Mouse (Mus musculus): Measurements from ENCODE around the gene Stard13. TPM values are rescaled to one million over a fixed set of nuclear protein-coding genes. Genes with fewer than 3 reads are reported as not detected.

Stard13 gene
- total RNA-seq, 4 experiments from 2014 or later: 12.5 to 17.0 (median 14.7) TPM

DNA sequence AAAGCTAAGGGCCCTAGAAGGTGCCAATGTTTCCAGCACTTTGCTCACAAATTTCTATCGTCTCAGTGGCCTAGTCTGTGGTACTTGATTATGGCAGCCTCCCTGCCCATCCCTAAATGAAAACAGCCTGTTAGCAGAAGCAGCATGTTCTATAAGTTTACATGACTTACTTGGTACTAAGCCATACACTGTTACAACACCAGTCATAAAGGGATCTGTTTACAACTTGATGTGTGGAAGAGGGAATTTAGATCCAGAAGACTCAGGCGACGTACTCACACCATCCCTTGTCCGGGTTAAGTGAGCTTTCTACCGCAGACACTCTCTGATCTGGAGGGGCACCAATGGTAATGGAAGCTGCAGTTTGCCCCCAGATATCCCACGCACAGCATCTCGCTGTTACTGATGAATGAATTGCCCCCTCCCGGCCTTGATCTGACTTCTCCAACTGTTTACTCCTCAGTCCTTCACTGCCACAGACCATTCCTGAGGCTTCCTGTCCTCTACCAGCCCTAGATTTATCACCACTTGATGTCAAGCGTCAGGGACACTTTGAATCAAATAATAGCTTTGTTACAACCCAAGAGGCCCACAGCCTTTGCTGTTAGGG, 53.4 kb downstream of the Stard13 start:
- DNase-seq: no peak

- DNase-seq: no peak
Measured at GRCm38 (mm10) chr5:151177171-151177570, 56.5 kb downstream of the Stard13 start.

DNA sequence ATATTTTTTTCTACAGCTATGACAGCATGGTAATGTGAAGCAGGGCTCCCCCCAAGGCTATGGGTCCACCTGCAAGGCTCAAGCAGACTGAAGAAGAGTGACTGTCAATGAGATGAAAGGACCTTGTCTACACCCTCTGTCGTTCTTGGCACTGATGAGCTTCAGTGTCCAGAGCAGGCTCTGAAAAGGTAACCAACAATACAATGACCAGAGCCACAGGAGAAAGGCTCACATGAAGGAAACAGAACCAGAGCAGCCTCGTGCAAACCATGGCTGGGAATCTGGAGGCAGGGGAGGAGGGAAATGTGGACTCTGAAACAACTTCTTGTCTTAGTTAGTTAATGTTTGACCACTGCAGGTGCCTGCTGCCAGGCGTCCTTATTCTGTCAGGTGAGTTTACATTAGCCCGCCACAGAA, 57.7 kb downstream of the Stard13 start:
- DNase-seq: no peak

- no peak for DNase-seq
Measured at GRCm38 (mm10) chr5:151174485-151175460, 58.9 kb downstream of the Stard13 start.

GRCm38 (mm10) chr5:151173774-151174173, 59.9 kb downstream of the Stard13 start:
- DNase-seq: no peak

DNA sequence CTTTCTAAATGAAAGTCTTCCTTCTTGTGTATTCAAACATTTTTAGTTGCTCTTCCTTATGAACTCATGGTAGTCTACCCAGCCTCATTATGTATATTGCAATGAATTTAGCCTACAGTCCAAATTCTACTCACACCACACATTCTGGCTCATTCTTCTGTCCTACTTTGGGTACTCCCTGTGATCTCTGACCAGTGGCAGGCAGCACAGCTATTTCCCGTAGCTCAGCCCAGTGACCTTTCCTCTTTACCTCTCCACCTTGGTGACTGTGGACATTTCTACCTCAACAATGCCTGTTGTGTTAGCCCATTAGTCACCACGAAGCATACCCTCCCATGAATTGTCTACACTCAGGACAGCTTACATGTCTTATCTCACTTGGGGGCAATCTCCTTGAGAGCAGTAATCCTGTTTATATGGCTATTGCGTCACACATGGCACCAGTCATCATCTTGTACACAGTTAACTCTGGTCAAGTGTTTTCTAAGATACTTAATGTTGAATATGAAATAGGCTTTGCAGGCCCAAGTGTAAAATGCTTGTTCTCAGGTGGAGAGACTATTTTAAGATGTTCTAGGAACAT, 63.4 kb downstream of the Stard13 start:
- no peak for DNase-seq

- no peak for DNase-seq
Measured at GRCm38 (mm10) chr5:151168191-151168590, 65.4 kb downstream of the Stard13 start.

DNA sequence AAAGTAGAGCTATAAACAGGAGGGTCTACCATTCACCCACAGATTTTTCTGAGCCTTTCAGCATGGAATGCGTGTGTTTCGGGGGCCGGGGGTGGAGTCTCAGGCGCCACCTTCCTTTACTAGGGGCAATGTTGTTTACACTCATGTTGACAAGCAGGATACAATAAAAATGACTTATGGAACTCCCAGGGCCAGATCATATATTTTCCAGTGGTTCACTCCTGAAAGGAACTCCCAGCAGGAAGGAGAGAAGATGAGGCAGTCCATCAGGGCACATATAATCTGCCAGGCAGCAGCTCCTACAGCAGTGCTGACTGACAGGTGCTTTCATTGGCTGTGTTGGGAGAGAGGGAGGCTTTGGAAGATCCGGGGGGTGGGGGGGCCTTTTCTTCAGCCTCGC, 66.0 kb downstream of the Stard13 start:
- DNase-seq: no peak

DNA sequence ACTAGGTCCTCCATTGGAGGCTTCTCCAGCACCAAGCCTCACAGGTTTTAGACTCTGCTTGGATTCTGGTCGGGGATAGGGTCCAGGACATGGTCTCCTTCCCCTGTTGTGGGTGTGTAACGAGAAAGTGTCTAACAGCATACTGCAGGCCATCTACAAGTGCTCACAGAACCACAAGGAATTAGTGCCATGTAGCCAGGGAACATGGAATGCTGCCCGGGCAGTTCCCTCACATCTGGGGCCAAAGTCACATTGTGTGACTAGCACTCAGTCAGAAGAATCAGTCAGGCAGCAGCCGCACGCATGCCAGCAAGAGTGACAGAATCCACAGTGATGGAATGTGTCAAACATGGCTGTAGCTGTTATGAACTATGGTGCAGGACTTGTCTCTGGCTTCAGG, 67.4 kb downstream of the Stard13 start:
- no peak for DNase-seq

- DNase-seq: no peak
Measured at GRCm38 (mm10) chr5:151165381-151166016, 68.1 kb downstream of the Stard13 start.

- DNase-seq: no peak
Measured at GRCm38 (mm10) chr5:151164815-151165214, 68.8 kb downstream of the Stard13 start.

GRCm38 (mm10) chr5:151162642-151163041, 71.0 kb downstream of the Stard13 start:
- DNase-seq: no peak

GRCm38 (mm10) chr5:151155247-151155646, 78.4 kb downstream of the Stard13 start:
- DNase-seq: no peak

DNA sequence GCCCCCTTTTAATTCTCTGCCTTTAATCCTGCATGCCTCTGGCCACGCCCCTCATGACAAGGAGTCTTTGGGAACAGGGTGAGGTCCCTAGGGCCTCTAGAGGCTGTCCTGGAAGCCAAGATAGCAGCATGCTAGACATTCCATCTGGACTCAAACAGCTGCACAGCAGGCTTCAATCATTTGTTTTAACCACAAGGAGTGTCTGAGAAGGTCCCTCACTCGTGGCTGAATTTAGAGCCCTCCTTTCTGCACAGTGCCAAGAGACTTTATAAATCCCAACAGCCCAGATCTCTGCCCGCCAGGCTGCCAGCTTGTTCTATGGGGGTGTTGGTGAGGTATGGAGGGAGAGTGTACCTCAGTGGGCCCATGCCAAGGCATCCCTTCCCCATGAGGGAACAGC, 78.9 kb downstream of the Stard13 start:
- no peak for DNase-seq

- DNase-seq: no peak
Measured at GRCm38 (mm10) chr5:151154030-151154429, 79.6 kb downstream of the Stard13 start.

- no peak for DNase-seq
Measured at GRCm38 (mm10) chr5:151151549-151151948, 82.1 kb downstream of the Stard13 start.

DNA sequence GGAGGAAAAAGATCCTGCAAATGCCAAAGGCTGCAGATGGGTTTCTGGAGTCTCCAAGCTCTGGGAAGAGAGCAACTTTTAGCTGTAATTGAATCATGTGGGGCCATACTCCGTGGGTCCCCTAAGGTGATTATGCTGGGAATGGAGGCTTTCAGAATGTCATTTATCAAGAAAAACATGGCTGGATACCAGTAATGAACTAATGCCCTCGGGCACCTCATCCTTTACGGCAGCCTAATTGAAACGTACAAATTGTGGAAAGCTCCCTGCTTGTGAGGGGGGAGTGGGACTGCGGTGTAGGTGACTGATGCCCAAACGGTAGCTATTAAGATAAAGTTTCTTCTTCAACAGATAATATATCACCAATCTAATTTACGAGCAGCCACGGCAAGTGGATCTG, 84.1 kb downstream of the Stard13 start:
- no peak for DNase-seq

DNA sequence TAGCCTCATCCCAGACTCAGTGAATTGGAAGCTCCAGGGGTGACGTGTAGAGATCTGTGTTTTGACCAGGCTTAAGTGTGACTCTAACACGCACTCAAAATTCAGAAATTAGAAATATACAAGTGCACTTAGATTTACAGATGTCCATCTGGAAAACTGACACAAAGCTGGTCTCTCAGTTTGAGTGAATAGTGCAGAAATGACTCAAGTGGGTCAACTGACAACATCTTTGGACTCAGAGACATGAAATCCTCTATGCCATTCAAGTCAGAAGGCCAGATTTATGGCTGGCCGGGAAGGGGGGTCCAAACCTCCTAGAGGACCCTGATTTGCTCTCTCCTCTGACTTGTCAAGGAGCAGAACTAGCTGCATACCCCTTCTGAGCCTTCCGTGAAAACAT, 85.6 kb downstream of the Stard13 start:
- DNase-seq: no peak

DNA sequence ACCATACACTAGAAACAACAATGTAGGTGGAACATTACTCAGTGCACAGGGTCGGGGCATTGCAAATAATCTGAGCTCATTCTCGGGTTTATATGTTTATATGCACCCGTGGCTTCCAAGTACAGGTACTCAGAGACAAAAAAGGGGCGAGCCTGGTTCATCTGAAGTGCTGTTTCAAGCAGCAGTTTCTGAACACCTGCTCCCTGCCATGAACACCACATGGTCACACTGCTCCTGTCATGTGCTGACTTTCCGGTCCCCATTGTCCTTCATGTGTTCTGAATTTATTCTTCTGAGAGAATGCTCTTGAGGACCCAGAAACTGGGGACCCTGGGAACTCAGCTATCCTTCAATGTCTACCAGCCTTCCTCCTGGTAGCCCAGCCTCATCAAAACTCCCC, 87.8 kb downstream of the Stard13 start:
- no peak for DNase-seq

GRCm38 (mm10) chr5:151143955-151144354, 89.7 kb downstream of the Stard13 start:
- DNase-seq: no peak

DNA sequence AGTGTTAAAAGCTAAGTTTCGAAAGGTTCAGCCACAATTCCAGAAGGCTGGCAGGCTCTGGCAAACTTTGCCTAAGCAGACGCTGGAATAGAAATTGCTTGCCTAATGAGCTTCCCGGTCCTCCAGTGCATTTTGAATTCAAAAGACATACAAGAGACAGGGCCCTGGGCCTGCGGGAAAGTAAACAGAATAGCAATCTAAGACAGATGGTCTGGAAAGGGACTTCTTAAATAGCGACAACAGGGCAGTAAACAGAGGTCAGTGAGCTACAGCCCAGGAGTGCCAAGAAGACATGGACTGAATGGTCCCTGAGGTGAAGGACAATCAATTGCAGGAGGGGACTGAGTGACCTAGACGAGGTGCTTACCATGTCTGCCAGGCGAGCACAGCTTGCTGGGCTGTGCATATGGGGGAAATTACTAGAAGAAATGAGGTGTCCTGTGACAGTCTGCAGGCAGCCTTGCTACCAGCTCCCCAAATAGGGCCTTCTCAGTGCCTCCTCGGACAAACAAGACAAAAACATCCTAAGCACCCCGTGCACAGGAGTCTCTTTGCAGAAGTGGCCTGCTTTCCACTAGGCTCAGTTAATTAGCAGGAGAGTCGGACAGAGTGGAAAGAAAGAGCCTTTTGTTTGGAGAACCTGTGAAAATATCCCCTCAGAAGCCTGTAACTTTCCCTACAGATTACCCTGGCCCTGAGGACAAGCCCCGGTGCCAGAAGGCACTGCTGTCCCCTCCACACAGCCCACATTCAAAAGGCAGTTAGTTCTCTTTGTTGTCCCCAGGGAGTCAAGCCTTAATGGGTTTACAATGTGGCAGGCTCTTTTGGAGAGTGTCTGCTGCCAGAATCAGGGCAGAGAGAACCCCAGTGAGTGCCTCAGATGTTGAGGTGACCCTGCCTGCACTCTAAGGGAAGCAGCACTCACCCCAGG, 90.7 kb downstream of the Stard13 start:
- peak; percentile 21 for DNase-seq

GRCm38 (mm10) chr5:151142241-151142640, 91.4 kb downstream of the Stard13 start:
- DNase-seq: peak; percentile 61

Data from adrenal gland, adult 8-10 months (tissue).